Mouse (Mus musculus) cerebellum, adult (tissue): Measurements from ENCODE around the gene Pdia2.
"Not testable (repeated sequence)": the region's sequence is repeated elsewhere in the genome, so short reads cannot be mapped to it uniquely, and the experiment has no call there.

Experiments
- ATAC-seq: cut with Nextera tagmentation; 2 replicates; pipeline ENCODE4 v1.9.2; 2017; ENCODE audit warnings: mild to moderate bottlenecking, moderate library complexity, mixed read lengths; ENCODE audit not compliant: insufficient number of reproducible peaks, low FRiP score, low TSS enrichment

Gene Pdia2

DNA sequence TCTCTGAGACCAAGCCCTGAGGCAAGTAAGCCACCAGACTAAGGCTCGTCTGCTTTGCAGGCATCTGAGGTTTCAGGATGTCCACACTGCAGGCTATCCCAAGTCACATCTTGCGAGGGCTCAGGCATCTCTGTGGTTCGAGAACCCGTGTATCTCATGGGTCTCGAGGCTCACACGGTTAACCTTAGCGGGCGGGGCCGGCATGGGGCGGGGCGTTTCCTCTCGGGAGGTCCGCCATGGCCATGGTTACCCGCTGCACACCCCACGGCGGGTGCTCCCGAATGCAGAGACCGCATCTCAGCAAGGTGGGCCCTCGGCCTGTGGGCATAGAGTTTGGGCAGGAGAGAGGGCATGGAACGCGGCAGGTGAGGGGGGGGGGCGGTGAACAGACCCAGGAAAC, 3.9 kb upstream of the Pdia2 start, which contains the start of gene Rgs11:
Rgs11 (plus strand) TSS at position 215 of the 400 bp plus-strand sequence.
- ATAC-seq: no peak

DNA sequence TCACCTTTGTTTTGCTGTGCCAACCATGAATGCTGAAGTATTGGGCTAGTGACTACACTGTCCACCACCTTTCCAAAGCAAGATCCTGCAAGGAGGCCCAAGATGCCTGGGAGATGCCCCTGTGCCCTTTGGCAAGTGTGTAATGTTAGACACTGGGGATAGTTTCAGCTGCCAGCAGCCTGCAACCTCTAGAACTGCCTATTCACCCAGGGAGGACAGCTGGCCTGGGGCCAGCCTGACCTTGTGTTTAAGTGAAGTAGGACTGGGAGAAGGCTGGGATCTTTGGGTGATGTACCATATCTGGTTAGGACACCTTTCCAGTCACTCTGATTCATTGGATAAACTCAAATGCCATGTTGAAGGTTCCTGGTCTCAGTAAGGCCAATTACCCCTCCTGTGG, 3.1 kb upstream of the Pdia2 start:
- no peak for ATAC-seq

DNA sequence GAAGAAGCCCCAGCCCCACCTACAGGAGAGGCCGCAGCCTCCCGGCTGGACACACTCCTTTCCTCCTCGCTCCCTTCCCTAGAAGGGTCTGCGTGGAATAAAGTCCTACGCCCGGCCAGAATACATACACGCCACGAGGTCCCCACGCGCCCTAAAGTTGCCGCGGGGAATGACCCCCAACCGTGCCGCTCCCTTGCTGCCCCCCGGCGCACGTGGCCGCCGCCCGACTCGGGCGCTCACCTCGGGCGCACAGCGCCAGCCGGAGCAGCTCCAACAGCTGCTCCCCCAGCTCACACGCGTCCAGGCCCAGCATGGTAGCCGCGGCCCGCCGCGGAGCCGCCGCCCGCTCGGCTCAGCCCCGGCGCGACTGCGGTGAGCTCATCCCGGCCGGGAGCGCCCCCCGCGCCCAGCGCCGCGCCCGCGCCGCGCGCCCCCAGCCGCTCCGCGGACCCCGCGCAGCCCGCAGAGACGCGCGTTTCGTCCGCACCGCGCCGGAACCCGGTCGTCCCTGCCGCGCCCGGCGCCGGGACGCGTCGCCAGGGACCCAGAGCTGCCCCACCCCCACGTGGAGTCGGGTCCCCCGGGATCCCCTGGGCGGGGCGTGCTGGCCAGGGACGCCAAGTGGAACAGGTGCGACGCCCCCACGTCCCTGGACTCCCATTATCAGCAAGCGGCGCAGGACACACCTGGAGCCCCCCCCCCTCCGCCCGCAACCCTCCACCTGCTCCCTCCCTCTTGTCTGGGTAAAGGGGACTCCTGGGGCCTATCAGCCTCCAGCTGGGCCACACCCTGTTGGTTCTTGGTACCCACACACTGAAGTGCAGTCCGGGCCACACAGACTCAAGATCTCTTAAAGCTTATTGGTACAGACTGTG, 2.2 kb upstream of the Pdia2 start:
- no peak for ATAC-seq

DNA sequence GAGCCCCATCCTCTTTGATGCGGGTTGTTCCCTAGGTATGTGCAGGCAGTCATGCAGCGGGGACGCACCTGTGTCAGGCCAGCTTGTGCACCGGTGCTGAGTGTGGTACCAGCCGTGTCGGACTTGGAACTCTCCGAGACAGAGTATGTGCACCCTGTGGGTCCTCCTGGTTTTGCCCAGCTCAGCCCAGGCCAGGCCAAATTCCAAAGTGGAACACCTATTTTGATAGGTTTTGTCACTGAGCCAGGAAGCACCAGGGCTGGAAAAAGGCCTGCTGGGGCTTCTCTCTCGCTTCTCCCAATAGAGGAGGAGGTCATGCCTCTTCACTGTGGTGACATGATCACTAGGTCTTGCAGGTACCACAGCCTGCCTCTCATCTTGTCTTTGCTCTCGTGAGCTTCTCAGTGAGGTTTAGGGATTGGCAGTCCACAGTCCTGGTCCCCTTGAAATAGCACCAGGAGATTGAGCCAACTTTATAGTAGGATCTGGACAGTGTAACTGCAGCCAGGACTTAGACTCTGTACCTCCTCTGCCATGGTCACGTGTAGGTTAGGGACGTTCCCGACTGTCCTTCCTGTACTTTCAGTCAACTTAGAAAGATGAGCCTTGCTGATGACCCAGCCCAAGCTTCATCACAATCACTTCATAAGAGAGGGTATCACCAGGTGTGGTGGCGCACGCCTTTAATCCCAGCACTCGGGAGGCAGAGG, 6.3 kb downstream of the Pdia2 start:
- no peak for ATAC-seq

DNA sequence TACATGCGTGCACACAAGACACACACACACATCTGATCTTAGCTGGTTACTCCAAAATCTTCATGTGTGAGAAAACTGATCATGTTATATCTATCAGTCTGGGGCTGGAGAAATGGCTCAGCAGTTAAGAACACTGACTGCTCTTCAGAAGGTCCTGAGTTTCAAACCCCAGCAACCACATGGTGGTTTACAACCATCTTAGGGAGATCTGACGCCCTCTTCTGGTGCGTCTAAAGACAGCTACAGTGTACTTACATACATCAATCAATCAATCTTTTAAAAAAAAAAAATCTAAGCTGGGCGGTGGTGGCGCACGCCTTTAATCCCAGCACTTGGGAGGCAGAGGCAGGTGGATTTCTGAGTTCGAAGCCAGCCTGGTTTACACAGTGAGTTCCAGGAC, 7.4 kb downstream of the Pdia2 start:
- ATAC-seq: not testable (repeated sequence)

DNA sequence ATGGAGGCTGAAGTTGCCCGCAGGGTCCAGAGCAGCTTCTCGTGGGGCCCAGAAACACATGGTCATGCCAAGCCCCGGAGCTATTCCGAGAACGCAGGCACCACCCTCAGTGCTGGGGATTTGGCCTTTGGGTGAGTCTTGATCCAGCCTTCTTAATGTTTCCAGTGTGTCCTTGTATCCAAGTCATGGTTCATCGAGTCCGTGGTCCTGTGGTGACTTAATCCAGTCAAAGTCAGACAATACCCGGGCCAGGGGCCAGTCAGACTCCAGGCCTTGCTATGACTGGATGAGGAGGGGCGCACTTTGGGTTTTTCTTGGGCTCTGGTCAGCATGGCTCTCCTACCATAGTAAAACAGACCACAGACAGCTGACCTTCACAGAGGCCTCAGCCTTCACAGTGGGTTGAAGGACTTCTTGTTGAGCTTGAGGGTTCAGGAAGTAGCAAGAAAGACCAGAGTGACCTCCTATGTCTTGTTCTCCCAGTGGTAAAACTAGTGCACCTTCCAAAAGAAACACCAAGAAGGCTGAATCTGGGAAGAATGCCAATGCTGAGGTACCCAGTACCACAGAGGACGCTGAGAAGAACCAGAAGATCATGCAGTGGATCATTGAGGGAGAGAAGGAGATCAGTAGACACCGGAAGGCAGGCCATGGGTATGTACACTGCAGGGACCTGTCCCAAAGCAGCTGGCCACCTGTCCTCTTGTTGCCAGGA, 10.6 kb downstream of the Pdia2 start:
- ATAC-seq: no peak

DNA sequence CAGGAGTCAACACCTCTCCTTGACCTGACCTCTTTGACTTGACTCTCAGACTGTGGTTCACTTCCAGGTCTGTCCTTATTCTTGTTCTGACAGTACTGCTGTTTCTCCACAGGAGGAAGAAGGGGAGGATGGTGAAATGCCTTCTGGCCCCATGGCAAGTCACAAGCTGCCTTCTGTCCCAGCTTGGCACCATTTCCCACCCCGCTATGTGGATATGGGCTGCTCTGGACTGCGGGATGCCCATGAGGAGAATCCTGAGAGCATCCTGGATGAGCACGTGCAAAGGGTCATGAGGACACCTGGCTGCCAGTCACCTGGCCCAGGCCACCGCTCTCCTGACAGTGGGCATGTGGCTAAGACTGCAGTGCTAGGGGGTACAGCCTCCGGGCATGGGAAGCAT, 11.3 kb downstream of the Pdia2 start:
- peak; percentile 45; the same call in 1 of the 2 replicates for ATAC-seq

DNA sequence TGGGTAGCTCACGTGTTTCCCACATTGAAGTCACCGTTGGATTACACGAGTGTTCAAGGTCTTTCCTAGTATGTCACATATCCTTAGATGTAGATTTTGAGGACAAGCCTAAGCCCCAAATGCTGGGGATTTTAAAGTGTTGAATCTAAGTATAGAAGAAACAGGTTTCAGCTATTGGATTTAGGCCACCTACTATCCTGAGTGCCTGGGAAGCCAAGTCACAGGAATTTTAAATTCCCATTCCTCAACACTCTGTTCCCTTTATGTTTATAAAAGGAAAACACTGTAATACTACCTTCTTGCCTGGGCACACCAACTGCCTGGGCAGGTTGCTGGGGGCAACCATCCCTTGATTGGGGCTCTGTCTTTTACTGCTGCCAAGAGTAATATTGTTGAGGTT, 17.7 kb downstream of the Pdia2 start:
- ATAC-seq: no peak

DNA sequence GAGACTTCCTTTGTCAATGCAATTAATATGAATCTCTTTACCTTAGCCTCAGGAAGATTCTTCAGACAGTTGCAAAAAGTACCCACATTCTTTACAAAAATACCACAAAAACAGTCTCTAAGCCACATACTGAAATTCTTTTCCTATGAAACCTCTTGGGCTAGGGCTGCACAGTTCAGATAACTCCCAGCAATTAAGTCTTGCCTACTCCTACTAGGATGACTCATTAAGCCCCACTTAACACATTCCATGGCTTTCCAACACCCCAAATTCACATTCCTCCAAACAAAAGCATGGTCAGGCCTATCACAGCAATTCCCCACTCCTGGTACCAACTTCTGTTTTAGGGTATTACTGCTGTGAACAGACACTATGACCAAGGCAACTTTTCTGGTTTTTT, 20.3 kb downstream of the Pdia2 start:
- no peak for ATAC-seq

DNA sequence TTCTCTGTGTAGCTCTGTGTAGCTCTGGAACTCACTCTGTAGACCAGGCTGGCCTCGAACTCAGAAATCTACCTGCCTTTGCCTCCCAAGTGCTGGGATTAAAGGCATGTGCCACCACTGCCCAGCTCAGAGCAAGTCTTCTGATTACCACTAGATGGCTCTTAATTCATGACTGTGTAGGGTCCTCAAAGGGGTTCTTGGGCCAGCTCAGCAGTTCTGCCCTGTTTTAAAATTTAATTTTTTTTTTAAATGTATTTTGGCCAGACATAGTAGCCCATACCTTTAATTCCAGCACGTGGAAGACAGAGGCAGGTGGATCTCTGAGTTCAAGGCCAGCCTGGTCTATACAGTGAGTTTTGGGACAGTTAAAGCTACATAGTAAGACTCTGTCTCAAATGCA, 23.6 kb downstream of the Pdia2 start:
- not testable (repeated sequence) for ATAC-seq

DNA sequence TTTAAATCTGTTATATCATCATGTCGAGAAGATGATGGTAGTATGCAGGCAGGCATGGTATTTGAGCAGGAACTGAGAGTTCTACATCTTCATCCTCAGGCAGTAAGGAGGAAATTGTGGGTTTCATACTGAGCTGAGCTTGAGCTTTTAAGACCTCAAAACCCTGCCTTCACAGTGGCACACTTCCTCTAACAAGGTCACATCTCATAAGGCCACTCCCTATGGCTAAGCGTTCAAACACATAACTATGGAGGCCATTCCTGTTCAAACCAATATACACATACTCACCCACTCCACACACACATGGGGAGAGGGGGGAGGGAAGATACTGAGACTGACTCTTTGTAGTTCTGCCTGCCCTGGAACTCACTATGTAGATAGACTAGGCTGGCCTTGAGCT, 30.8 kb downstream of the Pdia2 start:
- ATAC-seq: no peak

DNA sequence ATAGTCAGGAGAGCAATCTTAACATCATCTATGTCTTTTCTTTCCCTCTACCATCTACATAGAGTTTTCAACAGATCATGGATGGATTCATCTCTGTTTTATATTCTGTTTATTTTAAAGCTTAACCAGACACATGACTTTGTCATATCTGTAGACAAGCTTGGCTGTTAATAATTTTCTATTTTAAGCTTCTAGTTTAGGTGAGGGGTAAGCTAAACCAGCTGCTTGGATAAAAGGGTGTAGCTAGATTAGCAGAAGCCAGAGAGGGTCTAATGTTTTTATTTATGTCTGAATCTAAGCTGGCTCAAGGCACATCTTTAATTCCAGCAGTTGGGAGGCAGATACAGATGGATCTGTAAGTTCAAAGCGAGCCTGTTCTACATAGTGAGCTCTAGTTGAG, 36.2 kb downstream of the Pdia2 start:
- ATAC-seq: no peak

DNA sequence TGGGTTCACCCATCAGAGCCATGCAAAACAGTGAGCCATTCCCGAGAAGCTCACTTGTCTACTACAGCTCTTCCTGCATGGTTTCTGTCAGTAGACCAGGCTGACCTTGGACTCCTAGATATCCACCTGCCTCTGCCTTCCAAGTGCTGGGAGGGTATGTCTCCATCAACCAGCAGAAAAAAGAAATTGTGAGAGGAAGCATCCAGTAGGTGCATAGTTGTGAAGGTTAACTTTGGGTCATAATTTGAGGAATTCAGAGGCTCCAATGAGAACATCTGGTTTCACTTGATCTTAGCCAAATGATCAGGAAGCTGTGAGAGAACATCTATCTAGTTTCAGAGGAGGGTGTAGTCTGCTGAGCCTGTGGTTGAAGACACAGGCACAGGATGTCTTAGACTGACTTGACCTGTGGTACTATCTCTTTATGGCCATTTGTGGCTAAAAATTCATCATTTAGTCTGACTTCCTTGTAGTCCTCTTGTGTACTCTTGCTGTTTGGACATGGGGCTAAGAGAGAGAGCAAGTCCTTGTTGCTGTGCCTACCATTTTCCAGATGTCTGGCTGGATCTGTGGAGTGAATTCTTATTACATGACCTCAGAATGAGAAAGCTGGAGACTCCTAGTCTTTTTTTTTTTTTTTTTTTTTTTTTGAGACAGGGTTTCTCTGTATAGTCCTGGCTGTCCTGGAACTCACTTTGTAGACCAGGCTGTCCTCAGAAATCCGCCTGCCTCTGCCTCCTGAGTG, 46.8 kb downstream of the Pdia2 start:
- ATAC-seq: no peak

DNA sequence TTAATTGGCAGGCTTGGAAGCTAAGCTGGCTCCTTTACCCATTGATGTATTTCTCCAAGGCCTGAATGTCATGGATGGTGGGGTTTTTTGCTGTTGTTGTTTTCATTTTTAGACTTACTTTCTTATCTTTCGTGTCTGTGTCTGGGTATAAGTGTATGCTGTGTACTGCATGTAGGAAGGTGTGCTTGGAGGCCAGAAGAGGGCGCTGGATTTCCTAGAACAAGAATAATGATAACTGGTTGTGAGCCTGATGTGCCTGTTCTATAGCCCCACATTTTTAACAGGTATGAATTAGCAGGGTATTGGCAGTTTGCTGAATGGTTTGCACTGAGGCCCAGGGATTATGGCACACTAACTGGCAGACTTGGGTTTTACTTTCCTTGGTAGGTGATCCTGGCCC, 49.8 kb downstream of the Pdia2 start:
- no peak for ATAC-seq
